Mouse (Mus musculus): ENCODE results near the gene Foxc2.

GRCm38 (mm10) chr8:121162906-121163695 lies 47.1 kb downstream of the Foxc2 start:
- TF ChIP-seq POLR2A (IDR thresholded peaks at IDR 0.05; ENCODE audit: low read depth, low read length) (no peak), CTCF (IDR thresholded peaks at IDR 0.05; ENCODE audit: borderline replicate concordance, insufficient read depth, low read length) (no peak)

Data from embryonic fibroblast, embryonic 13.5 days (primary cell).